Mouse (Mus musculus) small intestine, adult 2 months (tissue): ENCODE measurements around the gene Slc25a36.

Source experiments
- CTCF ChIP-seq: fragments of 200-500 bp; IDR thresholded peaks from 2 replicates; pipeline ENCODE4 v1.5.1; 2012; ENCODE audit warnings: low read depth, mild to moderate bottlenecking, control low read depth, inconsistent platforms, low read length, moderate library complexity, mixed read lengths; ENCODE audit not compliant: insufficient replicate concordance, insufficient read length; ENCODE audit errors: extremely low read depth
- POLR2A ChIP-seq: fragments of 200-500 bp; IDR thresholded peaks from 2 replicates; pipeline ENCODE4 v1.6.1; 2012; ENCODE audit warnings: low read depth, mild to moderate bottlenecking, control low read depth, inconsistent platforms, low read length, moderate library complexity

- TF ChIP-seq CTCF (no peak), POLR2A (no peak)
Observed at GRCm38 (mm10) chr9:97158412-97158811, 47.5 kb upstream of the Slc25a36 start.
